Mouse (Mus musculus) midbrain, embryonic 14.5 days (tissue): ENCODE measurements around the gene Pik3c2b. TPM values are rescaled to one million over a fixed set of nuclear protein-coding genes. Genes with fewer than 3 reads are reported as not detected.
A peak's percentile ranks its signal among the peaks of the same experiment; 100 is the strongest.

ENCODE experiments used
- ATAC-seq: fragments of 200-750 bp; cut with Nextera tagmentation; 2 replicates; pipeline ENCODE4 v1.8.0; 2017; ENCODE audit warnings: moderate number of reproducible peaks, moderate library complexity; ENCODE audit not compliant: low FRiP score, low TSS enrichment
- DNase-seq: peaks from one replicate; pipeline ENCODE4 v3.0.0-alpha.2; 2015
- H3K27ac ChIP-seq: fragments of 300-500 bp; sonication (generic); replicated peaks from 2 replicates; pipeline ENCODE4 v1.5.1; 2014; ENCODE audit warnings: mild to moderate bottlenecking, low read depth, low read length, moderate library complexity
- H3K27me3 ChIP-seq: fragments of 300-500 bp; sonication (generic); 2 replicates; pipeline ENCODE4 v1.6.1; 2014; ENCODE audit warnings: low read length, control low read depth, mixed read lengths; ENCODE audit not compliant: control insufficient read depth, insufficient read depth
- H3K36me3 ChIP-seq: fragments of 300-500 bp; sonication (generic); 2 replicates; pipeline ENCODE4 v1.6.1; 2014; ENCODE audit warnings: low read length, control low read depth; ENCODE audit not compliant: control insufficient read depth, insufficient read depth
- H3K4me1 ChIP-seq: fragments of 300-500 bp; sonication (generic); 2 replicates; pipeline ENCODE4 v1.6.1; 2014; ENCODE audit warnings: mild to moderate bottlenecking, antibody characterized with exemption, low read length, control low read depth; ENCODE audit not compliant: control insufficient read depth, insufficient read depth
- H3K4me2 ChIP-seq: fragments of 300-500 bp; sonication (generic); 2 replicates; pipeline ENCODE4 v1.6.1; 2014; ENCODE audit warnings: mild to moderate bottlenecking, low read length, moderate library complexity
- H3K4me3 ChIP-seq: fragments of 300-500 bp; sonication (generic); replicated peaks from 2 replicates; pipeline ENCODE4 v1.5.1; 2014; ENCODE audit warnings: low read depth, low read length
- H3K9ac ChIP-seq: fragments of 300-500 bp; sonication (generic); replicated peaks from 2 replicates; pipeline ENCODE4 v1.6.1; 2014; ENCODE audit warnings: mild to moderate bottlenecking, low read length, moderate library complexity
- H3K9me3 ChIP-seq: fragments of 300-500 bp; sonication (generic); 2 replicates; pipeline ENCODE4 v1.6.1; 2016; ENCODE audit warnings: low read length, control low read depth, mixed read lengths; ENCODE audit not compliant: control insufficient read depth
- WGBS: fragments of 180-500 bp; shearing (Covaris S2); extraction: QIAGEN DNeasy Blood & Tissue Kit; methylation state at CpG from one replicate; pipeline ENCODE4 v1.1.7; 2014; 5-methylcytosine and 5-hydroxymethylcytosine counted together
- polyA plus RNA-seq: library from polyadenylated mRNA; unstranded; fragments of >200 nt; fragmentation: Nextera tagmentation; extraction: Ambion mirVana; gene quantifications from 2 replicates; pipeline ENCODE4 v1.2.1, GENCODE M21; 2014

Pik3c2b gene
- polyA plus RNA-seq, 1 experiment from 2014 or later, result 17.0 TPM

DNA sequence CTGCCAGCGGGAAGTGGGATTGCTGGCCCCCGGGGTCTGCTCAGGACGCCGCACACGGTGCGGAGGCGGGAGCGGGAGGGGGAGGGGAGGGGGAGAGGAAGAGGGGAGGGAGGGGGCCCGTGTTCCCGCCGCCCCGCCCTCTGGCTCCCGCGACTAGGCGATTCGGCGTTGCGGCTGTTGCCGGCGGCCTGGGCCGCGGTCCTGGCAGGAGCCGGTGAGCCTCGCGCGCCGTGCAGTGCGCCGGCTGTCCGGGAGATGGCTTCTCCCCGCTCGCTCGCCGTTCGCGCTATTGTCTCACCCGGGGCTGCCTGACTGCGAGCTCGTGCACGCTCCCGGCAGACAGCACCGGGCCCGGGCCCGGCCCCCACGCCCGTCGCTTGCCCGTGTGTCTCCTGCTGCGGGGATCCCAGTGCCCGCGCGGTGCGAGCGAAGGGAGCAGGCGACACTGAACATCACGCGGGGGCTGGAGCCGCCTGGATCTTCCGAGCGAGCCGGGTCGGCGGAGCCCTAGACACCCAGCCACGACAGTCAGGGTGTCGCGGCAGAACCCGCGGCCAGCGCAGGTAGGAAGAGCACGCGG, 484 bp downstream of the Pik3c2b start:
- Histone ChIP-seq H3K4me2 (peak overlapping the region; percentile 88), H3K9ac (peak overlapping the region; percentile 100), H3K27ac (peak overlapping the region; percentile 98), H3K9me3 (no peaks in the 10 kb centered on the region), H3K36me3 (no peaks in the 10 kb centered on the region), H3K27me3 (no peaks in the 10 kb centered on the region), H3K4me3 (peak overlapping the region; percentile 94), H3K4me1 (peaks cover 40% of the 10 kb centered on the region)
- ATAC-seq, result peak; percentile 92
- DNase-seq, result peak; percentile 90
- under 1% methylated on average over 63 of the region's 71 CpGs for WGBS

DNA sequence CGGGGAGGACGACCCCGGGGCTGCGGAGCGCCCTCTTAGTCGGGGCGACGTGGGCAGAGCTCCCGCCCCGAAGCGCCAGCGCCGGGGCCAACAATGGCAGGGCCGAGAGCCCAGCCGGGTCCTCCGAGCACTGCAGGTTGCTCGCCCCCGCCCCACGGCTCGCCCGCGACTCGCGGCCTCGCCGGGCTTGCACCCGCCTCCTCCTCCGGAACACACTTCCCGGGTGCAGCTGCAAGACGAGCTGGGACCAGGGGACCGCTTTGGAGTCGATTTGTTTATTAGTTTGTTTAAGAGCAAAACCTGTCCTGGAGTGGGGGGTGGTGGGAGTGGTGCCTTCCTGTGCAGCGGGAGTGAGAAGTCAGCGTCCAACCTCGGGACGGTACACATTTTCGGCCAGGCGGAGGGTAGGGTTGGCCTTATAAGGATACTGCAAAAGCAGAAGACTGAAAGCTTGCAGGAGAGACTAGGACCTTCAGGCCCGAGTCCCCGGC, 1.0 kb downstream of the Pik3c2b start:
- DNase-seq (peak; percentile 79), ATAC-seq (peak; percentile 64)
- H3K36me3 ChIP-seq, result no peaks in the 10 kb centered on the region
- no peaks in the 10 kb centered on the region for H3K27me3 ChIP-seq
- peak overlapping the region; percentile 88 for H3K4me2 ChIP-seq
- peaks cover 40% of the 10 kb centered on the region for H3K4me1 ChIP-seq
- no peaks in the 10 kb centered on the region for H3K9me3 ChIP-seq
- H3K9ac ChIP-seq, result peak overlapping the region; percentile 100
- H3K4me3 ChIP-seq, result peak overlapping the region; percentile 94
- WGBS, result under 1% methylated on average over 40 of the region's 40 CpGs
- H3K27ac ChIP-seq, result peak overlapping the region; percentile 98

DNA sequence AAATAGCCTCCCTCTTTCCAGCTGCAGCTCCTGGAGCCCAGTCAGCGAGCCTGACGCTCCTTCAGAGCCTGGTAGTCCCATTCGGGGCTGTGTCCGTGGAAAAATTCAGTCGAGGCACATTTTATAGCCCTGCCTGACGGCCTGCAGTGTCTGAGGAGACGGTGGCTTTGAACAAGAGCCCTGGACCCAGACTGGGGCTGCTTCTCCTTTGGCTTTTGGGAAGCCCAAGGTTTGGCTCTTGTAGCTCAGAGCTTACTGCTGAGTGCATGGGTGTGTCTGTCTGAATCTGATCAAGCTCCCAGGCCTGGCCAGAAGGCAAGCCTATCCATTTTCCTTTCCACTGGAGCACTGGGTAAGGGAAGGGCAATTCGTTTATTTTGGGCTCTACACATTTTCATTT, 2.1 kb downstream of the Pik3c2b start:
- Histone ChIP-seq H3K9ac (peak overlapping the region; percentile 100), H3K4me3 (peak overlapping the region; percentile 94), H3K36me3 (no peaks in the 10 kb centered on the region), H3K9me3 (no peaks in the 10 kb centered on the region), H3K27ac (peak overlapping the region; percentile 98), H3K4me2 (peak overlapping the region; percentile 88), H3K27me3 (no peaks in the 10 kb centered on the region), H3K4me1 (peaks cover 44% of the 10 kb centered on the region)
- no peak for DNase-seq
- WGBS, result 25% methylated on average over 8 of the region's 8 CpGs
- ATAC-seq, result no peak

DNA sequence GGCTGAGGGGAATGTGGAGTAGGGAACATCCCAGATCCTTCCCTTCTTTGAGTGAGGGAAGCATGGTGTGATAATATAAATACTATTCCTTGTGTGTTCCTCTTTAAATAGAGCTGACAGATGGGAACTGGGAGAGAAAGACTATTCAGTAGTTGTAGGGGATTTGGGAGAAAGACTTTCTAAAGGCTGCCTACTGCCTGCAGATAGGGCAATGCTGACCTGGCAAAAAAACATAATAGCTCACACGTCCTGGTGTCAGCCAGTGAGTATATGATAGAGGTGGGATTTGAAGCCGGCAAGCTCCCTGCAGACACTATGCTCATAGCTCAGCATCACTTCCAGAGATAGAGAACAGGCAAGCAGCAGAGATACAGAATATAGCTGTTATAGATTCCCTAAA, 3.2 kb downstream of the Pik3c2b start:
- peak overlapping the region; percentile 88 for H3K4me2 ChIP-seq
- DNase-seq (no peak), ATAC-seq (no peak)
- H3K4me1 ChIP-seq, result peaks cover 46% of the 10 kb centered on the region
- peak overlapping the region; percentile 23; the same call in 1 of the 2 replicates for H3K9ac ChIP-seq
- H3K4me3 ChIP-seq, result 0 out of 2 replicates have a peak overlapping the region, but pooled peaks have one; percentile 5
- H3K27ac ChIP-seq, result no peak overlapping the region
- H3K9me3 ChIP-seq, result no peaks in the 10 kb centered on the region
- no peaks in the 10 kb centered on the region for H3K27me3 ChIP-seq
- H3K36me3 ChIP-seq, result no peaks in the 10 kb centered on the region
- WGBS, result 17% methylated on average over 2 of the region's 2 CpGs

GRCm38 (mm10) chr1:133050001-133050431, 4.5 kb downstream of the Pik3c2b start:
- Histone ChIP-seq H3K4me2 (0 out of 2 replicates have a peak overlapping the region, but pooled peaks have one; percentile 17), H3K9ac (no peak overlapping the region), H3K36me3 (no peaks in the 10 kb centered on the region), H3K27ac (no peak overlapping the region), H3K27me3 (no peaks in the 10 kb centered on the region), H3K4me1 (peaks cover 43% of the 10 kb centered on the region), H3K9me3 (no peaks in the 10 kb centered on the region), H3K4me3 (no peak overlapping the region)
- DNase-seq (no peak), ATAC-seq (no peak)
- WGBS, result 27% methylated on average over 11 of the region's 11 CpGs

GRCm38 (mm10) chr1:133051829-133052228, 6.4 kb downstream of the Pik3c2b start:
- Histone ChIP-seq H3K27me3 (no peaks in the 10 kb centered on the region), H3K4me3 (no peak overlapping the region), H3K27ac (no peak overlapping the region), H3K9me3 (no peaks in the 10 kb centered on the region), H3K9ac (no peak overlapping the region), H3K4me1 (peaks cover 39% of the 10 kb centered on the region), H3K4me2 (no peak overlapping the region), H3K36me3 (no peaks in the 10 kb centered on the region)
- DNase-seq (no peak), ATAC-seq (no peak)
- 92% methylated on average over 2 of the region's 2 CpGs for WGBS

DNA sequence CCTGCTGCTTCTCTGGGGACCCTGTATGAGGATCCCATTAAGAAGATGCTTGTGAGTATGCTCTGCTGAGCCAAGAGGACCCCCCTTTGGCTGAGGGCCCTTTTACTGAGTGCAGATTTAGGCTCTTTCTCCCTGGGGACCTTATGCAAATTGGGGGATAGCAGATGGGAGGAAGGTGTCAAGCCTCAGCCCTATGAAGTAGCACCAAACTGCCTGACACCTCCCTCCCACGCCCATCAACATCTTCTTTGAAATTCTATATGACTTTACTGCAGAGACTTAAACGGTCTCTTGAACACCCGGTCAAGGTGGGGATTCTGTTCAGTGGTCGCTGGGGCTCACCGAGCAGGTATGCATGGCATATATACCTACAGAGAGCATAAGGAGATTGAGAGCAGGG, 7.6 kb downstream of the Pik3c2b start:
- H3K27me3 ChIP-seq, result no peaks in the 10 kb centered on the region
- peaks cover 27% of the 10 kb centered on the region for H3K4me1 ChIP-seq
- ATAC-seq (no peak), DNase-seq (no peak)
- H3K4me3 ChIP-seq, result no peak overlapping the region
- no peaks in the 10 kb centered on the region for H3K36me3 ChIP-seq
- 73% methylated on average over 5 of the region's 5 CpGs for WGBS
- no peak overlapping the region for H3K9ac ChIP-seq
- no peaks in the 10 kb centered on the region for H3K9me3 ChIP-seq
- H3K27ac ChIP-seq, result no peak overlapping the region
- H3K4me2 ChIP-seq, result no peak overlapping the region

DNA sequence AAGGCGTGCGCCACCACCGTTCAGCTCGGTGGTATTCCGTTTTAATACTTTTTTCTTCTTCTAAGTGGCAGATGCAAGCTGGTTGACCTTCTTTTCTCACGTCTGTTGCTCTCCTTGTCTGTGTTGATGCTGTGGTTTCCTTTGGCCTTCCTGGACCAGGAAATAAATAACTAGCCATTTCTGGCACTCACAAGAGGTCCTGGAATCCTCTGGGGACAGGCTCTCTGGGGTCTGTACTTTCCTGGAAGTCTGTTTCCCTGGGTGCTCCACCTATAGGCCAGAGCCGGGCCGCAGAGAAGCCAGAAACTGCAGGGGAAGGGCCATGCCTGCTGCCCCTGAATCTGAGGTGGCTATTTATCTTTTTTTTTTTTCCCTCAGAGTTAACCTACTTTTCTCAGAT, 8.9 kb downstream of the Pik3c2b start:
- H3K36me3 ChIP-seq, result no peaks in the 10 kb centered on the region
- H3K27ac ChIP-seq, result no peak overlapping the region
- WGBS, result 78% methylated on average over 8 of the region's 8 CpGs
- H3K4me1 ChIP-seq, result peaks cover 14% of the 10 kb centered on the region
- no peak overlapping the region for H3K4me3 ChIP-seq
- DNase-seq (no peak), ATAC-seq (no peak)
- no peaks in the 10 kb centered on the region for H3K27me3 ChIP-seq
- no peak overlapping the region for H3K4me2 ChIP-seq
- no peaks in the 10 kb centered on the region for H3K9me3 ChIP-seq
- no peak overlapping the region for H3K9ac ChIP-seq
